Mouse (Mus musculus) embryonic facial prominence, embryonic 12.5 days (tissue): ENCODE measurements around the gene Dyrk4. TPM values are rescaled to one million over a fixed set of nuclear protein-coding genes. Genes with fewer than 3 reads are reported as not detected.
A peak's percentile ranks its signal among the peaks of the same experiment; 100 is the strongest.

Experiments used
- ATAC-seq: fragments of 200-750 bp; cut with Nextera tagmentation; 2 replicates; pipeline ENCODE4 v1.8.0; 2017; ENCODE audit not compliant: insufficient number of reproducible peaks, insufficient read depth, low FRiP score, low TSS enrichment
- H3K27ac ChIP-seq: fragments of 300-500 bp; sonication (generic); 2 replicates; pipeline ENCODE4 v1.5.1; 2016; ENCODE audit warnings: mild to moderate bottlenecking
- H3K27me3 ChIP-seq: fragments of 300-500 bp; sonication (generic); 2 replicates; pipeline ENCODE4 v1.6.1; 2016; ENCODE audit warnings: mild to moderate bottlenecking, moderate library complexity
- H3K36me3 ChIP-seq: fragments of 300-500 bp; sonication (generic); 2 replicates; pipeline ENCODE4 v1.6.1; 2016; ENCODE audit warnings: mild to moderate bottlenecking
- H3K4me1 ChIP-seq: fragments of 300-500 bp; sonication (generic); 2 replicates; pipeline ENCODE4 v1.6.1; 2016
- H3K4me2 ChIP-seq: fragments of 300-500 bp; sonication (generic); replicated peaks from 2 replicates; pipeline ENCODE4 v1.6.1; 2016; ENCODE audit warnings: mild to moderate bottlenecking, moderate library complexity
- H3K4me3 ChIP-seq: fragments of 300-500 bp; sonication (generic); 2 replicates; pipeline ENCODE4 v1.5.1; 2016; ENCODE audit warnings: mild to moderate bottlenecking
- H3K9ac ChIP-seq: fragments of 300-500 bp; sonication (generic); 2 replicates; pipeline ENCODE4 v1.6.1; 2016; ENCODE audit warnings: mild to moderate bottlenecking, moderate library complexity
- H3K9me3 ChIP-seq: fragments of 300-500 bp; sonication (generic); 2 replicates; pipeline ENCODE4 v1.6.1; 2016; ENCODE audit warnings: mild to moderate bottlenecking, moderate library complexity
- WGBS: fragments of 180-500 bp; shearing (Covaris S2); methylation state at CpG from one replicate; pipeline ENCODE4 v1.1.7; 2016; 5-methylcytosine and 5-hydroxymethylcytosine counted together
- polyA plus RNA-seq: library from polyadenylated mRNA; unstranded; fragments of >200 nt; fragmentation: Nextera tagmentation; extraction: Ambion mirVana; gene quantifications from 2 replicates; pipeline ENCODE4 v1.2.1, GENCODE M21; 2016

Gene Dyrk4
- 0.14 and 0.33 TPM in 2 replicates for polyA plus RNA-seq

DNA sequence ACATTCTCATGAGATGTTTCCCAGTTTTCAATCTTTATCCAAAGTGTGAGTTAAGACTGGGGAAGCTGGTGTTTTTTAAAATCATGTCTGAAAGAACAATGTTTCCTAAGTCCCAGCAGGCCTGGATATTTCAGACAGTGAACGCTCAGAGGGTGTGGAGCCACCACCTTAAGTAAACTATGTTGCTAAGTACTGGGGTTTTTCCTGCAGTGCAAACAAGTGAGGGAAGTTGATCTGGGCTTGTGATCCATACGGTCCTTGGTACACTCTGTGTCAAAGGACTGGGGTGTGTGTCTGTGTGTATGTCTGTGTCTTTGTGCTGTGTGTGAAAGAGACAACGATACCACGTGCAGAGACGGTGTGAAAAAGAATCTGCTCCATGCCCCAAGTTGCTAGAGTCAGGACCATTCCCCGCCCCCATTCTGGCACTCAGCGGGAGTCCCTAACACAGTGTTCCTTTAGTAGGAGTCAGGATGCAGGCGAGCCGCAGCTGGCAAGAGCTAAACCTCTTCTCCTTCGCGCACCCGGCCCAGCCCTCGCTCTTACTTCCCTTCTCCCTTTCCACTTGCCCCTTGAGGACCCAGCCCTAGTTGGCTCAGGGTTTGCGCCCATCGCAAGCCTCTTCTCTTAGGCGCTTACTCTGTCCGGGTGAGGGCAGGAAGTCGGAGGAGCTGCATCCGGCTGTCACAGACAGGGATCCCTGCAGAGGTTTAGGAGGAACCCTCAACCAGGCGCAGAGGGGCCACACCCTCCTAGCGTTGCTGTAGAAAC, at the start of gene Dyrk4:
Gene Dyrk4 (minus strand): TSS at position 729 of the 771 bp plus-strand sequence.
- no peaks in the 10 kb centered on the region for H3K27me3 ChIP-seq
- no peak within 1 kb of the TSS for H3K9ac ChIP-seq
- H3K4me1 ChIP-seq, result no peaks in the 10 kb centered on the region
- no peak within 1 kb of the TSS for H3K27ac ChIP-seq
- H3K4me3 ChIP-seq, result no peak within 1 kb of the TSS
- peak within 1 kb of the TSS; percentile 35 for H3K4me2 ChIP-seq
- H3K36me3 ChIP-seq, result peaks cover 36% of the 10 kb centered on the region
- no peaks in the 10 kb centered on the region for H3K9me3 ChIP-seq
- no peak for ATAC-seq
- 14% methylated on average over 21 of the region's 21 CpGs for WGBS

DNA sequence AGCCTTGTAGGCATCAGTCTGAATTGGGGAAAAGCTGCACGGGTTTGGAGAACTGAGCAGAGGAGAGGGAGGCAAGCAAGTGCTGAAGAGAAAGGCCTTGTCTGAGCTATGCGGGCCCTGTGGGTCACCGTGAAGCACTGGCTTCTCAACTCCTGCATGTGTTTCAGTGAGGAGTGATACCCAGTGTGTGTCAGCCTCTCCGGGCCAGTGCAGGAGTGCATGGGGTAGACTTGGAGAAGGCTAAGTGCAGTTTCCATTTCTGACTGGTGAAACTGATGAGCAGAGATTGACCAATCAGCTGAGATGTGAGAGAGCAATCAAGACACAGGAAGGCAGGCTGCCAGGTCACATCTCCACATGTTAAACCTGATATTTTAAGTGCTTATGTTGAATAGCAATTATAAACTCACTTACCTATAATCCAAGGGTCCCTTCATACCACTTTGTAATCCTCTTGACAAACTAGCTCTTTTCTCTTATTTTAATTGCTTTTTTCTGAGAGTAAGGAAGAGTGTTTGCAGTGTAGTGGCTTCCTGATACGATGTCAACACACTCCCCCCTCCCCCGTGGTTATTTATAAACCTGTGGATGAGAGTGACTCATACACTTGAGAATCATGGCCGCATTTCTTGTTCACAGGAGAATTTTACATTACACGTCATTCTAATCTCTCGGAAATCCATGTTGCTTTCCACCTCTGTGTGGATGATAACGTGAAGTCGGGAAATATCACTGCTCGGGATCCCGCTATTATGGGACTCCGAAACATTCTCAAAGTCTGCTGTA, 44.8 kb upstream of the Dyrk4 start:
- H3K36me3 ChIP-seq, result no peaks in the 10 kb centered on the region
- H3K4me1 ChIP-seq, result peaks cover 10% of the 10 kb centered on the region; the same call in 1 of the 2 replicates
- H3K4me2 ChIP-seq, result no peak overlapping the region
- ATAC-seq, result no peak
- no peak overlapping the region for H3K4me3 ChIP-seq
- H3K9ac ChIP-seq, result no peak overlapping the region
- no peak overlapping the region for H3K27ac ChIP-seq
- H3K9me3 ChIP-seq, result no peaks in the 10 kb centered on the region
- H3K27me3 ChIP-seq, result no peaks in the 10 kb centered on the region
- WGBS, result 88% methylated on average over 14 of the region's 14 CpGs

DNA sequence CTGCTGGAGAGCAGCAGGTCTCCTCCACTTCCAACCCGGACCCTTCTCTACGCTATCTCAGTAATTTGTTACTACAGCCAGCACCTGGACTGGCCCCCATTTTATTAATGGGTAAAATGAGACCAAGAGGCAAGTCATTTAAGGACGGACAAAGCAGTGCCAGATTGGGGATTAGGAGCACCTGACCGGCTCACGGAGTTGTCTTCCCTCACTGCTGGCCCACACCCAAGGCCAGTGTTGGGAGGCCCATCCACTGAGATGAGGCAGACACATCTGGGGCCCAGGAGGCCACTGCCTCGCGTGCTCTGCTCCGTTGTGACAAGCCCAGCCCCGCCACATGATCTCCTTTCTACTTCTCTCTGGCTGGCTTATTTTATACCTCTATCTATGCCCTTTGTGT, 41.8 kb upstream of the Dyrk4 start:
- Histone ChIP-seq H3K27me3 (no peaks in the 10 kb centered on the region), H3K9me3 (no peaks in the 10 kb centered on the region), H3K4me1 (no peaks in the 10 kb centered on the region), H3K4me3 (no peak overlapping the region), H3K4me2 (no peak overlapping the region), H3K36me3 (no peaks in the 10 kb centered on the region), H3K9ac (no peak overlapping the region), H3K27ac (no peak overlapping the region)
- no peak for ATAC-seq
- WGBS, result 80% methylated on average over 9 of the region's 9 CpGs

DNA sequence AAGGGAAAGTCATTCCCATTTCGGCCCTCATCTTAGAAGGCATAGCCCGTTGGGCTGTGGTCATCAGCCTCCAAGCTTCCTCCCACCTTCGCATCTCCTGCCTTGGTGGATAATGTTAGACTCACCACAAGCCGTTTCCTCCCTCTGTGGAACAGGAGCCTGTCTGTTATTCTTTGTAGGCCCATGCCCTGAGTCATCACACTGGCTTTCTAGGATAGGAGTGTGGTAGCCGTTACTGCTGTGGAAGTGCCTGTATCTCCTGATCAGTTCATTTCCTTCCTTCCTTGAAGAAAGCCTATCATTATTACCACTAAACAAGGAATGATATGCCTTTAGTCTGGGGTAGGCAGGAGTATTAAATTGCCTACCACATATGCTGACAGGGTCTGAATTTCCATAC, 41.1 kb upstream of the Dyrk4 start:
- H3K36me3 ChIP-seq, result no peaks in the 10 kb centered on the region
- H3K4me3 ChIP-seq, result no peak overlapping the region
- no peaks in the 10 kb centered on the region for H3K9me3 ChIP-seq
- H3K4me1 ChIP-seq, result no peaks in the 10 kb centered on the region
- 83% methylated on average over 5 of the region's 5 CpGs for WGBS
- H3K27me3 ChIP-seq, result no peaks in the 10 kb centered on the region
- H3K27ac ChIP-seq, result no peak overlapping the region
- no peak overlapping the region for H3K9ac ChIP-seq
- no peak for ATAC-seq
- no peak overlapping the region for H3K4me2 ChIP-seq

DNA sequence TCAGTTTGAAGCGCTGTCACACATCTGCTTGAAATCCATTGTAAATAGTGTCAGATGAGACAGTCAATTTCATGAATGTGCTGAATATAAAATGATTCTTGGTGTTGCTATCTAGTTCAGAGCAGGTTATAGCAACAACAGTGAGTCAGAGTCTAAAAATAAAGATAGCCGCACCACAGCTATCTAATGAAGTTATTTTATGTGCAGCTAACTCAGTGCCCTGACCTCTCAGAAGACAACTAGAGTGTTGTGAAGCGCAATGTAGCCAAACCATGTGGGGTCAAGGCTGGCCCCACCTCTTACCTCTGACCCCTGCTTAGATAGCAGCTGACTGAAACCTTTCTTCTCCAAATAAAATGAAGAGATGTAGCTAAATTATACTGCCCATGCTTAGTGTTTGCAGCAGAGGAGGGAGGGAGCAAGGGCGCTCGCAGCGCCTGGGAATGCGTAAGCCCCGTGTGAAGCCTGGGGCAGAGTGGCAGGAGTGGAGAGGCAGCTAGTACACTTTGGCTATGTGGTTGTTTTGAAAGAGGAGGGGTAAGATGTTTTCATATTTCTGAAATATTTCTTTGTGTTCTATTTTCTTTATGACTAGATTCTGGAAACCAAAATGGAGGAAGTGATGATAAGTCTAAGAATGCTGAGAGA, 39.9 kb upstream of the Dyrk4 start:
- H3K9me3 ChIP-seq, result no peaks in the 10 kb centered on the region
- no peaks in the 10 kb centered on the region for H3K27me3 ChIP-seq
- H3K4me1 ChIP-seq, result no peaks in the 10 kb centered on the region
- H3K27ac ChIP-seq, result no peak overlapping the region
- H3K4me2 ChIP-seq, result no peak overlapping the region
- H3K36me3 ChIP-seq, result 0 out of 2 replicates have a peak, but pooled peaks cover 11% of the 10 kb centered on the region
- H3K4me3 ChIP-seq, result no peak overlapping the region
- no peak for ATAC-seq
- no peak overlapping the region for H3K9ac ChIP-seq
- 83% methylated on average over 8 of the region's 8 CpGs for WGBS

DNA sequence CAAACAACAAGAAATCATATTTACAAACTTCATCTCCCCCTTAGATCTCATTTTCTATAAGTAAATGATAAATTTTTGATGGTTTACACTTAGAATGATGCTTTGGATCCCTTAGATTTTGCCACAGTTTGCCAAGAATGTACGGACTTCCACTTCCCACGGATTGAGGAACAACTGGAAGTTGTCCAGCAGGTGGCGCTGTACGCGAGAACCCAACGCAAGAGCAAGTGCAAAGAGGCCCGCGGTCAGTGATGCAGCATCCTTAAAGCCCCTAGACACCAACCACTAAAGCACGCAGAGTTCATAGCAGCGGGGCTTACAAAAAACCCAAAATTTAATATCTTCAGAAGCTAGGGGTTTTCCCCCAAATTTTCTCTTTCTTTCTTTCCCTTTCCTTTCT, 34.1 kb upstream of the Dyrk4 start:
- Histone ChIP-seq H3K9ac (no peak overlapping the region), H3K36me3 (peaks cover 26% of the 10 kb centered on the region), H3K4me1 (no peaks in the 10 kb centered on the region), H3K27ac (no peak overlapping the region), H3K4me2 (no peak overlapping the region), H3K4me3 (no peak overlapping the region), H3K27me3 (no peaks in the 10 kb centered on the region), H3K9me3 (no peaks in the 10 kb centered on the region)
- no peak for ATAC-seq
- WGBS, result 9% methylated on average over 10 of the region's 10 CpGs

DNA sequence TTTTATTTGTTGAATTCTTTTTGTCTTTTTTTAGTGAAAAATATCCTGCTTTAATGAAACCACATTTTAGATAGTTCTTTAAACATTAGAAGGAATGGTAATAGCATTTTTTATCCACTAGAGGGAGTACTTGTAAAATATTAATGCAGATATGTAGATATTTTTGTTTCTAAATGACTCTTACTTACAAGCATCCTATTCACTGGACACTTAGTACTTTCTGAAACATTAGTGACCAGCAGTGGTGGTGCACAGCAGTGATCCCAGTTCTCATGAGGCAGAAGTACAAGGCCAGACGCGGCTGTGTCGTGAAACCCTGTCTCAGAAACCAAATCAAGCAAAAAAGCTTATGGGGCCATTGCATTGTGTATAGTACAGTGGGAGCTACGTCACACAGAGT, 26.7 kb upstream of the Dyrk4 start:
- Histone ChIP-seq H3K4me1 (no peaks in the 10 kb centered on the region), H3K27ac (no peak overlapping the region), H3K9ac (no peak overlapping the region), H3K4me2 (no peak overlapping the region), H3K4me3 (no peak overlapping the region), H3K27me3 (no peaks in the 10 kb centered on the region), H3K9me3 (no peaks in the 10 kb centered on the region), H3K36me3 (peaks cover 21% of the 10 kb centered on the region)
- WGBS, result 88% methylated on average over 4 of the region's 4 CpGs
- no peak for ATAC-seq

DNA sequence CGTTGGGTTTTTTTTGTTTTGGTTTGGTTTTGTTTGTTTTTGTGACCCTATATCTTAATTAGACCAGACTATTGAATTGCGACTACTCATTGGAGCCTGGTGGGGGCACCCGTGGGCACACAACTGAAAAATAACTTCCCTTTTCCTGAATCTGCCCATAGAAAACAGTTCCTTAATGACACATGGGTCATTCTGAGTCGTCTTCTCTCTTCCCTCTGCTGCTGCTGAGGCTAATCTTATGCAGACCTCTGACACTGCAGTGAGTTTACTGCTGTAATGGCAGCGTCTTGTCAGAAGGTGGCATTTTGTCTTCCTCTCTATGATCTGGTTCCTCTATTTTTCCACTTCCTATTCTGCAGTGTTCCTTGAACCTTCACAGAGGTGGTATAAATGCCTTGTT, 18.8 kb upstream of the Dyrk4 start:
- no peaks in the 10 kb centered on the region for H3K27me3 ChIP-seq
- no peak for ATAC-seq
- peak overlapping the region; percentile 75 for H3K4me3 ChIP-seq
- WGBS, result 4% methylated on average over 5 of the region's 5 CpGs
- peak overlapping the region; percentile 90 for H3K4me2 ChIP-seq
- peaks cover 27% of the 10 kb centered on the region for H3K4me1 ChIP-seq
- H3K36me3 ChIP-seq, result peaks cover 7% of the 10 kb centered on the region; the same call in 1 of the 2 replicates
- no peaks in the 10 kb centered on the region for H3K9me3 ChIP-seq
- peak overlapping the region; percentile 32 for H3K9ac ChIP-seq
- H3K27ac ChIP-seq, result no peak overlapping the region

DNA sequence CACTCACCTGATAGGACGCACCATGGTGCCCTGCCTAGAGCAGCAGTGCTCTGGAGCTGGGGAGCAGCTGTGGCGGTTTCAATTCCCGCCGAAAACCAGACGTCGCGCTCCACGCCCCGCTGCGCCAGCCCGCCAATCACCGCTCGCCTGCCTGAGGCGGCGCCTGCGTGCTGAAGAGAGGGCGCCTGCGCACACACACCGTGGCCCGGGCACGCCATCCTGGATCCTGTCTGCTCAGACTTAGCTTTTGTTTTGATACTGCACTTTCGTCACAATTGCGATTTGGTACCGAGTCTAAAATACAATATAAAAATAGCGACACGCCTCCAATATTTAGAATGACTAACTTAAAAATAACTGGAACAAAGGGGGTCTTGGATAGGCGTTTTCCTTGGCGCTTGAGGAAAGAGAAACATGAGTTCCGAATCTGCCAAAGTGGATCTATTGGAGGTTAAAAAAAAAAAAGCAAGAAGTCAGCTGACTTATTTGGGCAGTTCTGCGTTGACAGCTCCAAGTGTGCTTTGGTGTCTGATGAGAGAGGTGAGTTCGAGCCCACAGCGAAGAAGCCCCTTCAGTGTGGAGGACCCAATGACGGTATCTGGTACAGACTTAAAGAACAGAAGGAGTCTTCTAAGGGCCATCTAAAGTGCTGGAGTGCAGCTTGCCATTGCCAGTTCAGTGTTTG, 18.0 kb upstream of the Dyrk4 start, which contains the start of the genes Rad51ap1 and D6Wsu163e:
Gene Rad51ap1 (minus strand): TSS at position 101 of the 685 bp plus-strand sequence.
Gene D6Wsu163e (plus strand): TSS at position 476 of the 685 bp plus-strand sequence.
- no peaks in the 10 kb centered on the region for H3K27me3 ChIP-seq
- H3K9me3 ChIP-seq, result no peaks in the 10 kb centered on the region
- H3K9ac ChIP-seq, result peak within 1 kb of the TSS; percentile 69
- H3K4me3 ChIP-seq, result peak within 1 kb of the TSS; percentile 75
- H3K27ac ChIP-seq, result 0 out of 2 replicates have a peak within 1 kb of the TSS, but pooled peaks have one; percentile 18
- peak within 1 kb of the TSS; percentile 90 for H3K4me2 ChIP-seq
- peaks cover 3% of the 10 kb centered on the region; the same call in 1 of the 2 replicates for H3K36me3 ChIP-seq
- H3K4me1 ChIP-seq, result peaks cover 27% of the 10 kb centered on the region
- peak; percentile 97 for ATAC-seq
- WGBS, result under 1% methylated on average over 33 of the region's 33 CpGs

DNA sequence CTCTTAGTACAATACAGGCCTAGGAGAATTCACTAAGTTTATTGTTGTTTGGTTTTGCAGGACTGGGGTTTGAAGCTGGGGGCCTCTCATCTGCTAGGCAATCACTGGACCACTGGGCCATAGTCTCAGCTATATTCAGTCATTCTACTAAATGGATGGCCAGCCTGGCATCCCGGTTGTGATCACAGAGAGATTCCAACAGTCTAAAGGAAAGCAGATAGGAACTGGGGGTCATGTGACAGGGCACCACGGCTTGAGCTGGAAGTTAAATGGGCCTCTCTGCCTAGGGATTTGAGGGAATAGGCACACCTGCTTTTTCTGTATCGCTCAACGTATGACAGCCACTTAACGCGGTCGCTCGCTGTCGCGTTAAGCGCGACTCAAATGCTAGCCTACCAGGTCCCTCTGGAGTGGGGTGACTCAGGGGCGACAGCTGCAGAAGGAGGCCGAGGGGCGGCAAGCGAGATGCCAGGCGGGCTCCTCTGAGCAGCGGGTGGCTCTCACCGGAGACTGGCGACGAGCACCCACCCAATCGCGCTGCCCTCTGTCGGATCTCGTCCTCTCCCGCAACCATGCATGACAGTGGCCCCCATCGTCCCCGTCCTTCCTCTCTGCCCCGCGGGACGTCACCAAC, 17.3 kb upstream of the Dyrk4 start:
- Histone ChIP-seq H3K27me3 (no peaks in the 10 kb centered on the region), H3K36me3 (peaks cover 9% of the 10 kb centered on the region; the same call in 1 of the 2 replicates), H3K4me2 (peak overlapping the region; percentile 90), H3K9me3 (no peaks in the 10 kb centered on the region), H3K4me3 (peak overlapping the region; percentile 75), H3K9ac (peak overlapping the region; percentile 69), H3K27ac (0 out of 2 replicates have a peak overlapping the region, but pooled peaks have one; percentile 18), H3K4me1 (peaks cover 27% of the 10 kb centered on the region)
- peak; percentile 50 for ATAC-seq
- WGBS, result under 1% methylated on average over 31 of the region's 31 CpGs
